Mouse (Mus musculus) hindbrain, embryonic 15.5 days (tissue): ENCODE data around the gene Nfatc3. TPM values are rescaled to one million over a fixed set of nuclear protein-coding genes. Genes with fewer than 3 reads are reported as not detected.
A peak's percentile ranks its signal among the peaks of the same experiment; 100 is the strongest.

Experiments used
- ATAC-seq: fragments of 200-750 bp; cut with Nextera tagmentation; 2 replicates; pipeline ENCODE4 v1.8.0; 2017; ENCODE audit warnings: low read depth, moderate number of reproducible peaks, moderate TSS enrichment; ENCODE audit not compliant: low FRiP score
- H3K27ac ChIP-seq: fragments of 300-500 bp; sonication (generic); replicated peaks from 2 replicates; pipeline ENCODE4 v1.5.1; 2015; ENCODE audit warnings: mild to moderate bottlenecking, inconsistent platforms
- H3K27me3 ChIP-seq: fragments of 300-500 bp; sonication (generic); 2 replicates; pipeline ENCODE4 v1.6.1; 2015; ENCODE audit warnings: control low read depth, inconsistent platforms
- H3K36me3 ChIP-seq: fragments of 300-500 bp; sonication (generic); 2 replicates; pipeline ENCODE4 v1.6.1; 2015; ENCODE audit warnings: control low read depth, inconsistent platforms
- H3K4me1 ChIP-seq: fragments of 300-500 bp; sonication (generic); replicated peaks from 2 replicates; pipeline ENCODE4 v1.6.1; 2015; ENCODE audit warnings: control low read depth, inconsistent platforms
- H3K4me2 ChIP-seq: fragments of 300-500 bp; sonication (generic); 2 replicates; pipeline ENCODE4 v1.6.1; 2015; ENCODE audit warnings: moderate library complexity, mild to moderate bottlenecking, inconsistent platforms
- H3K4me3 ChIP-seq: fragments of 300-500 bp; sonication (generic); 2 replicates; pipeline ENCODE4 v1.5.1; 2015; ENCODE audit warnings: mild to moderate bottlenecking, inconsistent platforms
- H3K9ac ChIP-seq: fragments of 300-500 bp; sonication (generic); 2 replicates; pipeline ENCODE4 v1.6.1; 2015; ENCODE audit warnings: inconsistent platforms
- H3K9me3 ChIP-seq: fragments of 300-500 bp; sonication (generic); 2 replicates; pipeline ENCODE4 v1.6.1; 2016; ENCODE audit warnings: control low read depth, inconsistent platforms
- WGBS: fragments of 180-500 bp; shearing (Covaris S2); methylation state at CpG from one replicate; pipeline ENCODE4 v1.1.7; 2015; 5-methylcytosine and 5-hydroxymethylcytosine counted together
- polyA plus RNA-seq: library from polyadenylated mRNA; unstranded; fragments of >200 nt; fragmentation: Nextera tagmentation; extraction: Ambion mirVana; gene quantifications from 2 replicates; pipeline ENCODE4 v1.2.1, GENCODE M21; 2015

Nfatc3 gene
- polyA plus RNA-seq, 1 experiment from 2014 or later: 3.0 TPM

- Histone ChIP-seq H3K9ac (no peak overlapping the region), H3K4me2 (no peak overlapping the region), H3K27ac (no peak overlapping the region), H3K9me3 (no peaks in the 10 kb centered on the region), H3K4me1 (no peaks in the 10 kb centered on the region), H3K27me3 (peaks cover 23% of the 10 kb centered on the region), H3K36me3 (peaks cover 28% of the 10 kb centered on the region), H3K4me3 (no peak overlapping the region)
- 92% methylated on average over 2 of the region's 2 CpGs for WGBS
- ATAC-seq: no peak
These were observed 71.9 kb downstream of the Nfatc3 start for GRCm38 (mm10) chr8:106130505-106130904.

- WGBS: 90% methylated on average over 4 of the region's 4 CpGs
- Histone ChIP-seq H3K4me3 (no peak overlapping the region), H3K36me3 (peaks cover 28% of the 10 kb centered on the region), H3K27me3 (peaks cover 28% of the 10 kb centered on the region), H3K9ac (no peak overlapping the region), H3K4me1 (peaks cover 5% of the 10 kb centered on the region), H3K9me3 (no peaks in the 10 kb centered on the region), H3K4me2 (no peak overlapping the region), H3K27ac (no peak overlapping the region)
- ATAC-seq: no peak
These were observed 72.4 kb downstream of the Nfatc3 start for GRCm38 (mm10) chr8:106131021-106131420.

GRCm38 (mm10) chr8:106131488-106132222, 73.0 kb downstream of the Nfatc3 start:
- peaks cover 35% of the 10 kb centered on the region for H3K27me3 ChIP-seq
- ATAC-seq: no peak
- H3K27ac ChIP-seq: no peak overlapping the region
- peaks cover 11% of the 10 kb centered on the region for H3K4me1 ChIP-seq
- H3K36me3 ChIP-seq: peaks cover 28% of the 10 kb centered on the region
- H3K9me3 ChIP-seq: no peaks in the 10 kb centered on the region
- no peak overlapping the region for H3K9ac ChIP-seq
- no peak overlapping the region for H3K4me2 ChIP-seq
- no peak overlapping the region for H3K4me3 ChIP-seq
- 95% methylated on average over 7 of the region's 7 CpGs for WGBS

- Histone ChIP-seq H3K4me2 (no peak overlapping the region), H3K27ac (no peak overlapping the region), H3K4me3 (no peak overlapping the region), H3K36me3 (peaks cover 23% of the 10 kb centered on the region), H3K4me1 (peaks cover 18% of the 10 kb centered on the region), H3K9ac (no peak overlapping the region), H3K27me3 (peaks cover 42% of the 10 kb centered on the region), H3K9me3 (no peaks in the 10 kb centered on the region)
- ATAC-seq: no peak
- WGBS: 91% methylated on average over 11 of the region's 11 CpGs
These were observed 73.7 kb downstream of the Nfatc3 start for GRCm38 (mm10) chr8:106132356-106132755.

GRCm38 (mm10) chr8:106133526-106133925, 74.9 kb downstream of the Nfatc3 start:
- no peak overlapping the region for H3K9ac ChIP-seq
- H3K27ac ChIP-seq: no peak overlapping the region
- H3K9me3 ChIP-seq: no peaks in the 10 kb centered on the region
- peaks cover 25% of the 10 kb centered on the region for H3K4me1 ChIP-seq
- H3K4me2 ChIP-seq: no peak overlapping the region
- peaks cover 53% of the 10 kb centered on the region for H3K27me3 ChIP-seq
- WGBS: 79% methylated on average over 13 of the region's 13 CpGs
- ATAC-seq: no peak
- peaks cover 20% of the 10 kb centered on the region for H3K36me3 ChIP-seq
- no peak overlapping the region for H3K4me3 ChIP-seq

- H3K9me3 ChIP-seq: no peaks in the 10 kb centered on the region
- no peak for ATAC-seq
- H3K4me2 ChIP-seq: no peak overlapping the region
- no peak overlapping the region for H3K4me3 ChIP-seq
- H3K27ac ChIP-seq: no peak overlapping the region
- peaks cover 57% of the 10 kb centered on the region for H3K27me3 ChIP-seq
- no peak overlapping the region for H3K9ac ChIP-seq
- H3K4me1 ChIP-seq: peaks cover 25% of the 10 kb centered on the region
- H3K36me3 ChIP-seq: peaks cover 16% of the 10 kb centered on the region
- 84% methylated on average over 6 of the region's 6 CpGs for WGBS
These were observed 75.3 kb downstream of the Nfatc3 start for GRCm38 (mm10) chr8:106133946-106134345.

GRCm38 (mm10) chr8:106134751-106135571, 76.3 kb downstream of the Nfatc3 start:
- no peak overlapping the region for H3K4me2 ChIP-seq
- H3K9me3 ChIP-seq: no peaks in the 10 kb centered on the region
- peaks cover 25% of the 10 kb centered on the region for H3K4me1 ChIP-seq
- no peak overlapping the region for H3K9ac ChIP-seq
- H3K36me3 ChIP-seq: 0 out of 2 replicates have a peak, but pooled peaks cover 8% of the 10 kb centered on the region
- 31% methylated on average over 14 of the region's 14 CpGs for WGBS
- H3K27ac ChIP-seq: no peak overlapping the region
- no peak overlapping the region for H3K4me3 ChIP-seq
- H3K27me3 ChIP-seq: peaks cover 65% of the 10 kb centered on the region
- no peak for ATAC-seq

- Histone ChIP-seq H3K4me3 (peak overlapping the region; percentile 46), H3K36me3 (0 out of 2 replicates have a peak, but pooled peaks cover 3% of the 10 kb centered on the region), H3K27ac (no peak overlapping the region), H3K9me3 (no peaks in the 10 kb centered on the region), H3K27me3 (peaks cover 67% of the 10 kb centered on the region), H3K4me1 (peaks cover 25% of the 10 kb centered on the region), H3K9ac (no peak overlapping the region), H3K4me2 (peak overlapping the region; percentile 73)
- WGBS: 6% methylated on average over 19 of the region's 19 CpGs
- ATAC-seq: 0 out of 2 replicates have a peak, but pooled peaks have one; percentile 2
These were observed 77.0 kb downstream of the Nfatc3 start for GRCm38 (mm10) chr8:106135672-106136071.

GRCm38 (mm10) chr8:106136156-106137130, 77.8 kb downstream of the Nfatc3 start, which contains the start of gene Esrp2:
TSS of gene Esrp2 (minus strand) at chr8:106136974.
- Histone ChIP-seq H3K36me3 (no peaks in the 10 kb centered on the region), H3K4me1 (peaks cover 25% of the 10 kb centered on the region), H3K27me3 (peaks cover 67% of the 10 kb centered on the region), H3K4me3 (peak within 1 kb of the TSS; percentile 46), H3K27ac (no peak within 1 kb of the TSS), H3K9ac (peak within 1 kb of the TSS; percentile 40), H3K4me2 (peak within 1 kb of the TSS; percentile 73), H3K9me3 (no peaks in the 10 kb centered on the region)
- WGBS: 1% methylated on average over 83 of the region's 86 CpGs
- ATAC-seq: no peak

GRCm38 (mm10) chr8:106137218-106137905, 78.7 kb downstream of the Nfatc3 start:
- WGBS: 5% methylated on average over 22 of the region's 22 CpGs
- peak overlapping the region; percentile 46 for H3K4me3 ChIP-seq
- peaks cover 67% of the 10 kb centered on the region for H3K27me3 ChIP-seq
- no peaks in the 10 kb centered on the region for H3K9me3 ChIP-seq
- H3K36me3 ChIP-seq: no peaks in the 10 kb centered on the region
- peaks cover 25% of the 10 kb centered on the region for H3K4me1 ChIP-seq
- peak overlapping the region; percentile 73 for H3K4me2 ChIP-seq
- no peak; the same call in 1 of the 2 replicates for ATAC-seq
- H3K27ac ChIP-seq: no peak overlapping the region
- H3K9ac ChIP-seq: peak overlapping the region; percentile 40
